Mouse (Mus musculus) E14TG2a.4 (cell line): ENCODE measurements at regions not wholly inside any gene's neighbourhood (a gene's known extent, or its start where the extent isn't known, plus 50 kb on each side); places are given as distances from the start of the nearest gene placed in this dataset.

ENCODE experiments used
- H3K27me3 ChIP-seq: 2 replicates; pipeline ENCODE4 v1.6.1; 2014; ENCODE audit warnings: low read length, control low read depth; ENCODE audit not compliant: insufficient read depth
- H3K36me3 ChIP-seq: 2 replicates; pipeline ENCODE4 v1.6.1; 2014; ENCODE audit warnings: low read length, control low read depth; ENCODE audit not compliant: insufficient read depth
- H3K4me1 ChIP-seq: replicated peaks from 2 replicates; pipeline ENCODE4 v1.6.1; 2014; ENCODE audit warnings: low read depth, low read length, control low read depth
- H3K4me3 ChIP-seq: replicated peaks from 2 replicates; pipeline ENCODE4 v1.5.1; 2014; ENCODE audit warnings: mild to moderate bottlenecking, low read length
- H3K9me3 ChIP-seq: 2 replicates; pipeline ENCODE4 v1.6.1; 2014; ENCODE audit warnings: low read length, control low read depth
- CTCF ChIP-seq: conservative IDR thresholded peaks from 2 replicates; pipeline ENCODE4 v1.5.1; 2014; ENCODE audit warnings: low read length
- NANOG ChIP-seq: IDR thresholded peaks from 2 replicates; pipeline ENCODE4 v1.6.1; 2014; ENCODE audit warnings: borderline replicate concordance, low read length, mixed read lengths
- POU5F1 ChIP-seq: IDR thresholded peaks from 2 replicates; pipeline ENCODE4 v1.6.1; 2014; ENCODE audit warnings: low read length, borderline replicate concordance

DNA sequence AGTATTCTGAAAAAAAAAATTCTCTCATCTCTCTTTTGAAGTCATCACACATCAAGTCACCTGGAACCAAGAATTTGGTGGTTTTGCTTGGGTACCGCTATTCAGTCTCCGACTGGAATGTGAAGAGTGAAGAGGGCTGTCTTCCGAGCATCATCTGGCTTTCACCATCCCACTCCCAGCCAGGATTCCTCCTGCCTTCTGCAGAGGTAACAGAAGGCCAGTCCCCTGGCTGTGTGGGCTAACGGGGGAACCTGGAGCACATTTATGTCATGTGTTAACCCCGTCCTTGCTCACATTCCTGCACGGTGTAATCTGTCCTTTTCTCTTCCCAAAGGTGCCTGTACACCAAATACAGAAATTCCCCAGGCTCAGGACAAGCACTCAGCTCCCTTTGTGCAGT, 61.6 kb upstream of the Sh3gl3 start:
- no peaks in the 10 kb centered on the region for H3K36me3 ChIP-seq
- TF ChIP-seq POU5F1 (no peak), NANOG (no peak), CTCF (no peak)
- no peak overlapping the region for H3K4me3 ChIP-seq
- peaks cover 2% of the 10 kb centered on the region for H3K27me3 ChIP-seq
- no peaks in the 10 kb centered on the region for H3K9me3 ChIP-seq
- H3K4me1 ChIP-seq = peaks cover 3% of the 10 kb centered on the region

DNA sequence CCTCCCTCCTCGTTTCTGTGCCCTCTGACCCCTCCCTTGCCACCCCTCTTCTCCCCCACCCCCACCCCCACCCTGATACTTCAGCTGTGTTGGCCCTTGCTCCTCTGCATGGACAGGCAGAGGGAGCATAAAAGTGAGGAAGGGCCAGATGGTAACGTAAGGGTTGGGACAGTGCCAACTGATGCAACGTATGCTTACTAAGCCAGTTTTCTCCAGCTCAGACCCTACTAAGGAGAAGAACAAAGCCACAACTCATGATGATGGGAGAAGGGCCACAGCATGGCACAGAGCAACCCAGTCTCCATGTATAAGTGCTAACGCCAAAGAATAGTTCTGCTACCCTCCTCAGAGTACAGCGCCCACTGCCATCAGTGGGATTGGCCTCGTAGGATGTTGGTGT, 58.0 kb upstream of the Sh3gl3 start:
- TF ChIP-seq POU5F1 = no peak
- no peak for TF ChIP-seq CTCF
- TF ChIP-seq NANOG = no peak
- no peaks in the 10 kb centered on the region for H3K36me3 ChIP-seq
- H3K27me3 ChIP-seq = peaks cover 2% of the 10 kb centered on the region
- no peak overlapping the region for H3K4me3 ChIP-seq
- peaks cover 11% of the 10 kb centered on the region for H3K4me1 ChIP-seq
- no peaks in the 10 kb centered on the region for H3K9me3 ChIP-seq

DNA sequence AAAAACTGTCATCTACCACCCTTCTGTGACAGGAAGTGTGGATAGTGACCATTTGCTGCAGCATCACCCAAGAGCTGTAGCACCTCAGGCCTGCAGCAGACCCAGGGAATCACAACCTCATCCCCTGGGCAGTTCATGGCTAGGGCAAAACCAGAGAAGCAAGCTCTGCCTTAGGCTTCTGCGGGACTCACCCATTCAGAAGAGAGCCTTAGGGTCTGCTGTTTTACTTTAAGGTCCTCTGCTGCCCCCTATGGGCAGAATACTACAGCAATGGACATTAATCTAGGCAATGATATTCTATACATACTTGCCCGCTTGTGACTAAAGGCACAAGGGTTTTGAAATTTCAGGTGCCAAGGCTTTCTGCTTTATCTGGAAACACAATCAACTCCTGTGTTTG, 54.4 kb upstream of the Sh3gl3 start:
- Histone ChIP-seq H3K36me3 (no peaks in the 10 kb centered on the region), H3K9me3 (no peaks in the 10 kb centered on the region), H3K4me3 (no peak overlapping the region), H3K4me1 (peaks cover 11% of the 10 kb centered on the region), H3K27me3 (peaks cover 2% of the 10 kb centered on the region)
- TF ChIP-seq NANOG (no peak), POU5F1 (no peak), CTCF (peak; percentile 74)

DNA sequence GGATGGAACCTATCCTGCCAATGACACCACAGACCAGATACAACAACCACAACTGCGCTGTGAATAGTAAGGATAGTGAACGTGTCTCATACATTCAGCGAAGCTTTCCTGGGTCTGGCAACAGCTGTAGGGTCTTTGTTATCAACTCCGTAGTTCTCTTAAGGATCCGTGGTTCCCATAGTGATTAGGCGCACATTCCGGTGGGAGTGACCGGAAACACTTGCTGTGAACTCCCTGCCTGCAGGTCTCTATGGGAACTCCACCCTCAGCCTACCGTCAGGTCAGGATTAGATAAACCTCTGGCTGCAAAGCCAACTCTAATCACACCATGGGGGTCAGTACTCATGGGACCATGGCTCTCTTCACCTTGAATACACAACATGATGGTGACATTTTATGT, 53.8 kb upstream of the Sh3gl3 start:
- Histone ChIP-seq H3K27me3 (peaks cover 2% of the 10 kb centered on the region), H3K4me3 (no peak overlapping the region), H3K36me3 (no peaks in the 10 kb centered on the region), H3K9me3 (no peaks in the 10 kb centered on the region), H3K4me1 (peaks cover 11% of the 10 kb centered on the region)
- TF ChIP-seq CTCF (no peak), POU5F1 (no peak)

DNA sequence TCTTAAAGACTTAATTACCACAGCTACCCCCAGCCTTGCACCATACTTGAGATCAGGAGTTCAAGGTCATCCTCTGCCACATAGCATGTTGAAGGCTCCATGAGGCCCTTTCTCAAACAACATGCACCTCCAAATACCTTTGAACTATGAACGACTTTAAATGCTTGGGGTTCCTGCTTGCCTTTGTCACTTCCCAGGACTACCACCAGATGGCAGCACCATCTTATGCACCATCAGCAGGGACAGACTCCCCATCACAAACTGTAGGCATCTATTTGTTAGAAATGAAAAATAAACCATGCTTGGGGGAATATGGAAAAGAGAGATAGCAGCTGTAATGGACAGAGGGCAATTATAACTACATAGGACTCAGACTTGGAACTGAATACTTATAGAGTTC, 51.9 kb upstream of the Sh3gl3 start:
- Histone ChIP-seq H3K4me3 (no peak overlapping the region), H3K27me3 (peaks cover 2% of the 10 kb centered on the region), H3K36me3 (no peaks in the 10 kb centered on the region), H3K9me3 (no peaks in the 10 kb centered on the region), H3K4me1 (peaks cover 11% of the 10 kb centered on the region)
- TF ChIP-seq NANOG = no peak
- TF ChIP-seq CTCF = peak; percentile 96
